Mouse (Mus musculus) frontal cortex, postnatal 25 days (tissue): ENCODE data around the gene Timm23.
"Not testable (repeated sequence)": the region's sequence is repeated elsewhere in the genome, so short reads cannot be mapped to it uniquely, and the experiment has no call there.

Source experiments
- DNase-seq, 2 experiments: peaks; one replicate each; pipeline ENCODE4 v3.0.0; 2022; ENCODE audit warnings: low spot score in 2 of 2

Gene Timm23

DNA sequence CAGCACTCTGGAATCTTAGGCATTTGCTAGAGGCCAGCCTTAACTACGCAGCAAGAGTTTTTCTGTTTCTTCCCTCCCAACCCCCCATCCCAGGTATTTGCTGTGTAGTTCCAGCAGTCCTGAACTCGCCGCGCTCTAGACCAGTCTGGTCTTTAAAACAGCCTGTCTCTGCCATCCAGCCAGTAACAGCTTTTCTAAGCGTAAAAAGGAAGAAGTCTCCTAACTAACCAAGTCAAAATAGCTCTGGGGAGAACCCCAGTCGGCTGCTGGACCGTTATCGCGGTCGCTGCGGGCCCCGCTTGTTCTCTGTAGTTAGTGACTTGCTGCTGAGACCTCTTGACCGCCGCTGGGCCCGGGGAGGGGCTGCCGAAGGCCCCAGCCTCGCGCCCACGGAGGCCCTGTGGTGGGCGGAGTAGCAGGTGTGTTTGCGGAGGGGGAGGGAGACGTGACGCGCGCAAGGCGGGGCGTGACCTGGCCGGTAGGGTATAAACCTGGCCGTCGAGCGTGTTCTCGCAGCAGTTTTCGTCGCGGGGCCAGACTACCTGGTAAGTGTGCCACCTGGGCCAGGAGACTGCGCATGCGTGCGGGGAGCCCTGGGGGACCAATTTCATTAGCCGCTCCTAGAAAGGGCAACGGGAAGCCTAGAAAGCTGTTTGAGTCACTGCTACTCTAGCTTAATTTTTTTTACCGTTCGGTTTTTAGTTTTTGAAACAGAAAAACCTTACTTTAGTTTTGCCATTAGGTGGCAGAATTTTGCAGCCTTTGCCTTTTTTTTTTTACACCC is 36.2 kb downstream of the Timm23 start:
- peak; percentile 8 to 26 for DNase-seq

- no peak for DNase-seq
These were observed 37.3 kb downstream of the Timm23 start for GRCm38 (mm10) chr14:32164173-32165051.

DNA sequence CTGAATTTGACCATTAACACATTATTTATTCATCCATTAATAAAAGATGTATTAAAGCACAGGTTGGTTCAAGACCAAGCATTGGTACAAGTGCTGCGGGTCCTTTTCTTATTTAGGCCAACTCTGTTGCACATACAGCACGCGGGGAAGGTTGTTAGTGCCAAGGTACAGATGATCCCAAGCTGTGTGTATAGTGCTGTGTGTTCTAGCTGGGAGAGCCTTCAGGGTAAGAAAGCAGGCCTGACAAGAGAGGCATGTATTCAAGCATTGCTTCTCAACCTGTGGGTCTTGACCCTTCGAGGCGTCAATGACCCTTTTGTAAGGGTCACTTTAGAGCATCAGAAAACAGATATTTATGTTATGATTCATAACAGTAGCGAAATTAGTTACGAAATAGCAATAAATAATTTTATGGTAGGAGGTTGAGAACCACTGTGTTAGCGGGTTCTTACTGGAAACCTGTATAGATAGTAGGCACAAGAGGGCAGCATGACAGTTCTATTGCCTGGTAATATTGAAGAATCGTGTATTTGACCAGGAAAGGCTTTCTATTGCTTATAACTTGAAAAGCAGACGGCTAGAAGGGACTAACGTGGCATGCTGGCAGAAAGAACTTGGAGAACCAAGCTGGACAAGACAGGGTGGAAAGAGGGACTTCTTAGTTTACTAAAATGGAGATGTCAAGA is 38.4 kb downstream of the Timm23 start:
- no peak for DNase-seq

DNA sequence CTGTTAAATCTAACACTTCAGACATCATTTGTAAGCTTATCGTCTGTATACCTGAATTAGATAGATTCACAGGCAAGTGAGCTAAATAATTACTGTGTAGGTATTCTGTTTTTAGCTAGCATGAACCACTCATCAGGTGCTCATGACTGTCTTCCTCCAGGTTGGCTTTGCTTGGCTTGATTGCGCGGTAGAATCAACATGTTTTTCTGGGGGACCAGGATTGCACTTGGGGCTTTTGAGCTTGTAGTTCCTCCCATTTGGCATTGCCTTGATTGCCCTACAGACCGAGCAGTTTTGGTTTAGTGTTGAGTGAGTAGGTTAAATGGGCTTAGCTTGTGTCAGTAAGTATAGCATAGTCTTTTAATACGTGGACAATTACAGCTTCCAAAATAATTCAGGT is 39.5 kb downstream of the Timm23 start:
- no peak for DNase-seq

GRCm38 (mm10) chr14:32161090-32161885 is 40.4 kb downstream of the Timm23 start:
- no peak for DNase-seq

- DNase-seq, result no peak
These were observed 41.1 kb downstream of the Timm23 start for GRCm38 (mm10) chr14:32160563-32160962.

DNA sequence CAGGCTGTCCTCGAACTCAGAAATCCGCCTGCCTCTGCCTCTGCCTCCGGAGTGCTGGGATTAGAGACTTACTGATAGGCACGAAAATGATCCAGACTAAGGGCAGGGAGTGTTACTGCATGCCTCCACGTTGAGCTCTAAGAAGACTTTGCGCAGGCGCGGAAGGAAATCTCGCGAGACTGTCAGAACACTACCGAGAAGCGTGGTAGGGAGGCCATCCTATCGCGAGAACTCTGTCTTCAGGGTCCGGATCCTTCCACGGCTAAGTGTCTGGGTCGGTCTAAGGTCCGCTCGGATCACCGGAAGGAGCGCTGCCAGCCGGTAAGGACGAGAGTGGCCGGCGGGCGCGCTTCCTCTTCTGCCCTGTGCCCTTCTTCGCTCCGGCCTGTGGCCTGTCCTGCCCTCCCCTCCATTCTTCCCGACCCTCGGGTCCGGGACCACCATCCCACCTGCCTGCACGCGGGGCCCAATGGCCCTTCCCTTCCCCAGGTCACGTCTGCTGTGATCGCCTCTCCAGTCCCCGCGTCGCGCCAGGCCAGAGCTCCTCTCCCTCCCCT is 41.9 kb downstream of the Timm23 start, which contains the start of gene Ncoa4:
Gene Ncoa4, plus strand, starts transcription at position 176 of the 557 bp plus-strand sequence.
- DNase-seq, result peak; percentile 98 to 99

DNA sequence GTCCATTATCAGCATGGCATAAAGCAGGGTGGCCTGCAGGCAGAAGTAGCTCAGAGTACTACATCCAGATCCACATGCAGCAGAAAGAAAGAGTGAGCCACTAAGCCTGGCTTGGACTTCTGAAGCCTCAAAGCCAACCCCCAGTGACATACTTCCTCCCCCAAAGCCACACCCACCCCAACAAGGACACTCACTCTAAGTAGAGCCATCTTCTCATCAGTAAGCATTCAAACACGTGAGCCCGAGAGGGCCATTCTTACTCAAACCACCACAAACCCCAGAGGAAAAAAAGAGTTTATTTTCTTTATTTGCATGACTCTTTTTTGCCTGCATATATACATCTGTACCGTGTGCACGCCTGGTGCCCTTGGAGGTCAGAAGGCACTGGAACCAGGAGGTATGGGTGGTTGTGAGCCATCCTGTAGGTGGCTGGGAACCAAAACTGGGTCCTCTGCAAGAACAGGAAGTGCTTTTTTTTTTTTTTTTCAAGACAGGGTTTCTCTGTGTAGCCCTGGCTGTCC is 42.5 kb downstream of the Timm23 start:
- DNase-seq, result no peak

DNA sequence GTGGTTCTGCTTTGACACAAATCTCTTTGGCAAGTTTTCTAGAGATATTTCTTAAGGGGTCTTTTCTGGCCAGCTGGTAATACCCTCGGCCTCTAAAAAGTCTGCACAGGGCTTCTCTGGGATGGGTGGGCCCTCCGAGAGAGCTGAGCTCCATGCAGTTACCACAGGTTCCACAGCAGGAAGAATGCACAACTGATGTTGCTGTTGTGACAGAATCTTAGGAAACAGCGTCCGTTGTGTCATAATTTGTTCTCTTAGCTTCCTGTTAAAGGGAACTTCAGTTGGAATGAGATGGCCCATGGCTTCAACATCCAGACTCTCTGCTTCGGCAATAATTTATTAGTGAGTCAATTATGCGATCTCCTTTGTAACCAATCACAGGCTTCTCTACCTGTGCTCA is 46.9 kb downstream of the Timm23 start:
- DNase-seq, result no peak

- DNase-seq, result no peak
These were observed 48.5 kb downstream of the Timm23 start for GRCm38 (mm10) chr14:32153156-32153555.

DNA sequence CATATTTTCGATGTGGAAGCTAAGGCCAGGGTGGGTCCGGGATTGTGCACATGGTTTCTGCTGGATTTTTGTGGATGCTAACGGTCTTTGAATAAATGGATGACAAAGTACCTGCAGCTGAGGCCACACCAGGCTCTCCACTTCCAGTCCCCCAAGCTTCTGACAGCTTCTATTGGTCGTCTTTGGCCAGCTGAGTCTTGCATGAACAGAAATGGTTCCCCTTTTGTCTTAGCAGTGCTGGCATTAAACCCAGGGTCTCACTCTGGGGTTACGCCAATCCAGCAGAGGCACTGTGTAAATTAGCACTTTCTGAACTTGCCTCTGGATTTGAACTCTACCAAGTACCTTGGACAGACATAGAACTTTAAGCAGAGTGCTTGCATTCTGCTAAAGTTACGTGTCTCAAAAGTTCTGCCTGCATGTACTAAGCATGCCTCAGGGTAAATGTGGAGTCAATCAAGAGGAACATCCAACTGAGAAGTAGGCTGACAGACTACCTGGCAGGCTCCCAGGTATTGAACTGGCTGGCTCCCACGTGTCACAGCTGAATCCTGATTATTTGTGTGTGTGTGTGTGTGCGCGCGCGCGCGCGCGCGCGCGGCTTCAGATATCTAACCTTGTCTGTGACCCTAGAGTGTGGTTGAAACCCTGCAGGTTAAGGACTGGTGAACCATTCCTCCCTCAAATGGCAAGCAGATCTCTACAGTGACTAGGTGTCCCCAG is 49.3 kb downstream of the Timm23 start:
- DNase-seq, result no peak

DNA sequence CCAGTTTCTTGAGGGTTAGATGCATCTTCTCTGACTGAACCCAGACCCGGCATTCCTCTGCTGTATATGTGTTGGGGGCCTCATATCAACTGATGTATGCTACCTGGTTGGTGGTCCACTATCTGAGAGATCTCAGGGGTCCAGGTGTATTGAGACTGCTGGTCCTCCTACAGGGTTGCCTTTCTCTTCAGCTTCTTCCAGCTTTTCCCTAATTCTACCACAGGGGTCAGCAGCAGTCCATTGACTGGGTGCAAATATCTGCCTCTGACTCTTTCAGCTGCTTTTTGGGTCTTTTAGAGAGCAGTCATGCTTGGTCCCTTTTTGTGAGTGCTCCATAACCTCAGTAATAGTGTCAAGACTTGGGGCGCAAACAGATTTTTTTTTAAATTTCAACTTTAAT is 50.8 kb downstream of the Timm23 start:
- DNase-seq, result no peak

GRCm38 (mm10) chr14:32146578-32146977 is 55.1 kb downstream of the Timm23 start:
- no peak for DNase-seq

DNA sequence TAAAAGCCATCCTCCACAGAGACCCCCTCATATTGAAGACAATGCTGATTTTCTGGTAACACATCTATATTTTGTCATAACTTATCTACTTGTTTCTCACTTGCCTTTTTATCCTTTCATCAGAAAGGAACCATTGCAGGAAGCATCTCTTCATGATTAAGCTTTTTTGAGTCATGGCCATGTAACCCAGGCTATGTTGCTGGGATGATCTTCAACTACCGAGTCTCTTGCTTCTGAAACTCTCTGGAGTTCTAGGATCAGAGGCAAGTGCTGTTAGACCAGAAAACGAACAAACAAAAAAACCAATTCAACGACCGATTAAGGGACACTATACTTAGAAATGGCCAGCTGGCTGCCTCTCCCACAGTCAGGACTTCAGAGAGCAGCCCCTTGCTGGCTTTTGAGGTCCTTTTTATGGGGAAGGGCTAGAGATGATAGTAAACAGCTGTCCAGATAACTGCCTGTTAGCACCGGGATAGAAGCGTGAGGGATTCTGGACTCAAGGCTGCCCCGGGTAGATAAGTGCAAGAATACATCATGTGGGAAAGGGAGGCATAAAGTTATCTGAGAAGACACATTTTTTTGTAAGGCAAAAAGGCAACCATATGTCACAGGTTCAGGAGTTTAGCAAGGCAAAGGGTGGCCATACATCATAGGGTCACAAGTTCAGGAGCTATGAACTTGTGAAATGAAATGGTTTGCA is 55.7 kb downstream of the Timm23 start:
- no peak for DNase-seq

DNA sequence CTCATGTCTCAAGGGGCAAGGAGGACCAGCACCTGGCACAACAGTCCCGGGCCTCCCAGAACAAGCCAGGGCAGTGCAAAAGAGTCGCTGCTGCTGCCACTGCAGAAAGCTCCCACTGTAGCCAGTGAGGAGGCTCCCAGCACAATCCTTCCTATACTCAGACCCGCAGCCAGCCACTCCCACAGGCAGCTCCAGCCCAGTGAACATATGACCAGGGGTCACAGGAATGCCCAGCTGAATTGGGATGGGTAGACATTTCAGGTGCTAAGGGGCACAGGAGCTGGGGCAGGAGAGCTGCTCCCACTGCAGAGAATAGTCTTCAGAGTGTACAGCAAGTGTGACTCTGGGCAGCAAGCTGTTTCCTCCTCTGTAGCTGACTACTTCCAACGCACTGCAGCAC is 56.3 kb downstream of the Timm23 start:
- DNase-seq, result no peak

GRCm38 (mm10) chr14:32144734-32145133 is 57.0 kb downstream of the Timm23 start:
- DNase-seq, result no peak

DNA sequence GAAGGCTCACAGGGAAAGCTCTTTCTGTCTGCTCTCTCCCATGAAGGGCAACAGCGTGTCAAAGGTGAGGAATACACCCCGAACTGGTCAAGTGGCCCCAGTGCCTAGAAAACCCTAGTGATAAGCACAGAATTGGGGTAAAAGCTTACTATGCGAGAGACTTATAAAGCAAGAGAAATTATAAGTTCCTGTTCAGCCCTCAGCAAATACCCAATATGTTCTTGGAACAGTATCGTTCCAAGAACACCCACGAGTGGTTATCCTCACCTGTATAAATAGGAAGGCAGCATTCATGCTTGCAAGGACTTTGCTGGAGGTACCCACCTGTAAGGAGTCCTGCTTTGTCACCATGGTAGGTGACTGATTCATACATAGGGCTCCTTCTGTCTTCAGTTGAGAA is 60.0 kb downstream of the Timm23 start, which contains the start of gene Msmb:
Gene Msmb, plus strand, starts transcription at position 301 of the 400 bp plus-strand sequence.
- no peak for DNase-seq

- no peak for DNase-seq
These were observed 61.2 kb downstream of the Timm23 start for GRCm38 (mm10) chr14:32140359-32140965.

- not testable (repeated sequence) for DNase-seq
These were observed 65.2 kb downstream of the Timm23 start for GRCm38 (mm10) chr14:32136467-32136866.
